Mouse (Mus musculus) CH12.LX (cell line): ENCODE measurements around the gene Hbq1b. TPM values are rescaled to one million over a fixed set of nuclear protein-coding genes. Genes with fewer than 3 reads are reported as not detected.
A peak's percentile ranks its signal among the peaks of the same experiment; 100 is the strongest.

ENCODE experiments used
- DNase-seq: peaks from one replicate; pipeline ENCODE4 v3.0.0-alpha.2; 2013; ENCODE audit errors: extremely low read depth
- H3K27ac ChIP-seq: 2 replicates; pipeline ENCODE4 v1.5.1; 2012; ENCODE audit warnings: low read depth, mild to moderate bottlenecking, control low read depth, moderate library complexity; ENCODE audit not compliant: insufficient read depth
- H3K27me3 ChIP-seq: replicated peaks from 2 replicates; pipeline ENCODE3; 2012; ENCODE audit warnings: inconsistent platforms
- H3K36me3 ChIP-seq, 2 experiments: replicated peaks in 1 of 2; 2 replicates each; pipeline versions ENCODE3 to v1.6.1; 2012; ENCODE audit warnings: inconsistent platforms in 1 of 2, low read length in 1 of 2, mild to moderate bottlenecking in 1 of 2, mixed read lengths in 1 of 2, moderate library complexity in 1 of 2; ENCODE audit not compliant: control insufficient read depth in 1 of 2, insufficient read depth in 1 of 2
- H3K4me1 ChIP-seq, 2 experiments: 2 replicates each; pipeline ENCODE4 v1.6.1; 2012; ENCODE audit warnings: inconsistent platforms in 1 of 2, moderate library complexity in 1 of 2; ENCODE audit not compliant: insufficient read depth in 2 of 2, control insufficient read depth in 1 of 2
- H3K4me2 ChIP-seq: 2 replicates; pipeline ENCODE4 v1.6.1; 2012; ENCODE audit warnings: low read depth, mild to moderate bottlenecking, control low read depth; ENCODE audit not compliant: poor library complexity, insufficient read depth, severe bottlenecking
- H3K4me3 ChIP-seq, 3 experiments: fragments of 150-350 bp in 1 of 3; sonication (generic) in 1 of 3; replicated peaks in 1 of 3; 2 replicates each; pipeline versions ENCODE3 to v1.5.1; 2011 to 2012; ENCODE audit warnings: low read depth in 2 of 3, low read length in 2 of 3, mild to moderate bottlenecking in 2 of 3, moderate library complexity in 2 of 3, control low read depth in 1 of 3, improper control_type of control experiment in 1 of 3, inconsistent platforms in 1 of 3, mixed read lengths in 1 of 3; ENCODE audit not compliant: poor library complexity in 1 of 3
- H3K79me2 ChIP-seq: replicated peaks from 2 replicates; pipeline ENCODE4 v1.6.1; 2012; ENCODE audit warnings: mild to moderate bottlenecking, moderate library complexity; ENCODE audit not compliant: control insufficient read depth, poor library complexity, insufficient read depth, severe bottlenecking; ENCODE audit errors: extremely low read depth
- H3K9ac ChIP-seq: 2 replicates; pipeline ENCODE4 v1.6.1; 2012; ENCODE audit warnings: low read depth, mild to moderate bottlenecking, control low read depth, moderate library complexity; ENCODE audit not compliant: insufficient read depth
- H3K9me3 ChIP-seq: replicated peaks from 2 replicates; pipeline ENCODE3; 2012; ENCODE audit warnings: low read length, inconsistent platforms, mixed read lengths
- ELF1 ChIP-seq: IDR thresholded peaks from 2 replicates; pipeline ENCODE4 v1.6.1; 2014; ENCODE audit warnings: low read depth, mild to moderate bottlenecking, inconsistent platforms, low read length, improper control_type of control experiment
- EP300 ChIP-seq: IDR thresholded peaks from 2 replicates; pipeline ENCODE4 v1.6.1; 2011; ENCODE audit warnings: low read length, improper control_type of control experiment
- ETS1 ChIP-seq: conservative IDR thresholded peaks from 2 replicates; pipeline ENCODE4 v1.6.1; 2012; ENCODE audit warnings: low read depth, mild to moderate bottlenecking, inconsistent platforms, low read length, improper control_type of control experiment, moderate library complexity
- GABPA ChIP-seq: IDR thresholded peaks from 2 replicates; pipeline ENCODE4 v1.6.1; 2012; ENCODE audit warnings: low read depth, low read length, improper control_type of control experiment, inconsistent platforms; ENCODE audit not compliant: insufficient replicate concordance
- HCFC1 ChIP-seq: IDR thresholded peaks from 2 replicates; pipeline ENCODE4 v1.6.1; 2012; ENCODE audit warnings: low read depth, mild to moderate bottlenecking, inconsistent platforms, low read length, improper control_type of control experiment
- JUN ChIP-seq: IDR thresholded peaks from 2 replicates; pipeline ENCODE4 v1.6.1; 2011; ENCODE audit warnings: low read depth, mild to moderate bottlenecking, low read length, improper control_type of control experiment, moderate library complexity; ENCODE audit not compliant: insufficient read depth
- JUND ChIP-seq: conservative IDR thresholded peaks from 2 replicates; pipeline ENCODE4 v1.6.1; 2011; ENCODE audit warnings: low read depth, low read length, improper control_type of control experiment
- MAFK ChIP-seq: IDR thresholded peaks from 2 replicates; pipeline ENCODE4 v1.6.1; 2011; ENCODE audit warnings: low read length, improper control_type of control experiment; ENCODE audit not compliant: insufficient replicate concordance
- MAZ ChIP-seq: IDR thresholded peaks from 2 replicates; pipeline ENCODE4 v1.6.1; 2012; ENCODE audit warnings: low read depth, mild to moderate bottlenecking, inconsistent platforms, low read length, improper control_type of control experiment, moderate library complexity
- MXI1 ChIP-seq: IDR thresholded peaks from 2 replicates; pipeline ENCODE4 v1.6.1; 2011; ENCODE audit warnings: mild to moderate bottlenecking, low read depth, low read length, improper control_type of control experiment
- NRF1 ChIP-seq: IDR thresholded peaks from 2 replicates; pipeline ENCODE4 v1.6.1; 2014; ENCODE audit warnings: low read depth, mild to moderate bottlenecking, inconsistent platforms, low read length, improper control_type of control experiment, moderate library complexity
- PAX5 ChIP-seq: IDR thresholded peaks from 2 replicates; pipeline ENCODE4 v1.6.1; 2012; ENCODE audit warnings: low read length, inconsistent platforms, mixed read lengths
- RAD21 ChIP-seq: IDR thresholded peaks from 2 replicates; pipeline ENCODE4 v1.6.1; 2011; ENCODE audit warnings: low read depth, mild to moderate bottlenecking, low read length, improper control_type of control experiment, moderate library complexity
- RCOR1 ChIP-seq: conservative IDR thresholded peaks from 2 replicates; pipeline ENCODE4 v1.6.1; 2012; ENCODE audit warnings: low read depth, mild to moderate bottlenecking, inconsistent platforms, low read length, improper control_type of control experiment
- SIN3A ChIP-seq: IDR thresholded peaks from 2 replicates; pipeline ENCODE4 v1.6.1; 2012; ENCODE audit warnings: low read length, improper control_type of control experiment, inconsistent platforms
- SMC3 ChIP-seq: IDR thresholded peaks from 2 replicates; pipeline ENCODE4 v1.6.1; 2011; ENCODE audit warnings: low read depth, low read length, improper control_type of control experiment
- TBP ChIP-seq: conservative IDR thresholded peaks from 2 replicates; pipeline ENCODE4 v1.6.1; 2011; ENCODE audit warnings: low read depth, low read length, improper control_type of control experiment
- TCF12 ChIP-seq: IDR thresholded peaks from 2 replicates; pipeline ENCODE4 v1.6.1; 2014; ENCODE audit warnings: low read depth, mild to moderate bottlenecking, inconsistent platforms, low read length, improper control_type of control experiment
- UBTF ChIP-seq: IDR thresholded peaks from 2 replicates; pipeline ENCODE4 v1.6.1; 2012; ENCODE audit warnings: low read depth, mild to moderate bottlenecking, inconsistent platforms, low read length, improper control_type of control experiment, moderate library complexity
- USF1 ChIP-seq: IDR thresholded peaks from 2 replicates; pipeline ENCODE4 v1.6.1; 2014; ENCODE audit warnings: low read depth, mild to moderate bottlenecking, inconsistent platforms, low read length, improper control_type of control experiment
- ZC3H11A ChIP-seq: IDR thresholded peaks from 2 replicates; pipeline ENCODE4 v1.6.1; 2012; ENCODE audit warnings: low read depth, mild to moderate bottlenecking, inconsistent platforms, low read length, improper control_type of control experiment
- ZMIZ1 ChIP-seq: IDR thresholded peaks from 2 replicates; pipeline ENCODE4 v1.6.1; 2012; ENCODE audit warnings: low read depth, mild to moderate bottlenecking, inconsistent platforms, low read length, improper control_type of control experiment
- ZNF384 ChIP-seq: IDR thresholded peaks from 2 replicates; pipeline ENCODE4 v1.6.1; 2012; ENCODE audit warnings: low read depth, low read length, improper control_type of control experiment, inconsistent platforms
- dilution Hi-C: fragments of 300-500 bp; cut with MboI; formaldehyde crosslinking; loops from 2 replicates; pipeline ENCODE4 v1.14.3; 2020; ENCODE audit warnings: low sequenced_read_pairs; ENCODE audit not compliant: extremely low pct_unique_long_range_greater_than_20kb, extremely low pct_ligation_motif_present
- in situ Hi-C: fragments of 300-500 bp; cut with MboI; formaldehyde crosslinking; loops from 3 replicates; pipeline ENCODE4 v1.14.3; 2019; ENCODE audit warnings: low sequenced_read_pairs, low pct_ligation_motif_present, low pct_unique_long_range_greater_than_20kb, mixed read lengths
- polyA plus RNA-seq: library from polyadenylated mRNA; unstranded; fragments of >175 nt; gene quantifications from 2 replicates; pipeline ENCODE4 v1.2.1, GENCODE M21; 2012; ENCODE audit warnings: low read depth; ENCODE audit not compliant: insufficient read length
- total RNA-seq, 2 experiments: library from RNA; depleted of rRNA; stranded (reverse); fragments of 300-350 nt in 1 of 2; fragments of >200 nt in 1 of 2; gene quantifications; 2 replicates each; pipeline ENCODE4 v1.2.3; 2012 to 2014

The Hbq1b gene
- total and polyA plus RNA-seq, 3 experiments, result not detected

DNA sequence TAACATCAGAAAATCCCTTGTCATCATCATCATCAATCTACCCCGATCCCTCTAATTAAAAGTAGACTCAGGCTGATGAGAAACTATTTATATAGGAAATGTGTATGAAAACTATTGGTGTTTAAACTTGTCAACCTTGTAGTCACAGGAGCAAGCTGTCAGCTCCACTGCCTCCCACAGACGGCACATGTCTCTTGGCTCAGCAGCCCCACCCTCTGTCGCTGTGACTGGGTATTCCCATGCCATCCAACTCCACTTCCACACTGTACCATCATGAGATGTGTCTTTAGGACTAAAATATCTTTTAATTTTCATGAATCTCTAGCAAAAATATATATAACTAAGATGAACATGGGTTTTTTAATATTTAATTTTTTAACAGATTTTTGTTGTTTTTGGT is 38.4 kb upstream of the Hbq1b start:
- peaks cover 0 to 52% of the 10 kb centered on the region in 2 experiments; a peak in 2 of 4 replicates for H3K4me1 ChIP-seq

DNA sequence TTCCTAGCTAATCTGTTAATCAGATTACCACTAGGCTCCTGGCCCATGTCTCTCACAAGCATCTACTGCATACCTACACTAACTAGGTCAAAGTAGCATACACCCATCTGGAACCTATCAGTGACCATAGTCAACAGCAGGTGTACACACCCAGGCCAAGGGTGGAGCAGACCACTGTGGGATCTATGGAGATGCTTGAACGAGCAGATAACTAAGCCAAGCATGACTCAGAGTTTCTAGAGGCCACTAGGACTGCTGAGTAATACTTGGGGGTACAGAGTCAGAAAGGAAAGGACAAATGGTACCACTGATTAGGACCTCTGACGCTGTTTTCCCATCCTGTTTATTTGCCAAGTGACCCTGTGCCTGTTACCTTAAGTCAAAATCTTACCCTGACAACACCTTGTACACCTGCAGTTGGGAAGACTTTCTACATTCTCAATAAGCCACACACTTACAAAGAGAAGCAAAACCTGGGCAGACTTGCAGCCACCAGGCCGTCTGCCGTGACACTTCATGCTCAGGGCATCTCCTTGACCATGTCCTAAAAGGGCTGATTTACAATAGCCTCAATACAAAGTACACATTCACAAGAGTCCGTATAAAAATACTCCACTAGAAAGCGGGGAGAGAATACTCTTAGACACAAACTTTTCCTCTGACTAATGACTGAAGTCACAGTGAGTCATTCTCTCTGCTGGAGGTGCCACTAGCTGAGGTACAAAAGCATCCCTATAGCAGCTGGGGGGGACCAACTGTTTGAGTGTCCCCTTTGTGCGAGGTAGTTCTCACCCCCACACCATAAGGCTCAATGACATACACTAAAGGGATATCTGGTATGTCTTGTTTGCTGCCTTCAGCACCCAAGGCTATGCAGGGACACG is 35.6 kb upstream of the Hbq1b start:
- H3K27ac ChIP-seq, result no peak overlapping the region

More for the DNA sequence above, 38.4 kb upstream of the Hbq1b start:
- Histone ChIP-seq H3K79me2 (no peaks in the 10 kb centered on the region), H3K9me3 (no peaks in the 10 kb centered on the region), H3K4me3 (no peak overlapping the region), H3K36me3 (peaks cover 67 to 97% of the 10 kb centered on the region in 2 experiments), H3K27me3 (no peaks in the 10 kb centered on the region), H3K4me2 (no peak overlapping the region), H3K27ac (no peak overlapping the region), H3K9ac (no peak overlapping the region)
- in situ Hi-C loops (no loop called here), dilution Hi-C loops (no loop called here)
- no peak for TF ChIP-seq HCFC1
- TF ChIP-seq EP300, result no peak
- no peak for TF ChIP-seq JUND
- no peak for TF ChIP-seq RAD21
- no peak for TF ChIP-seq PAX5
- no peak for TF ChIP-seq ELF1
- no peak for TF ChIP-seq JUN
- TF ChIP-seq NRF1, result no peak
- no peak for TF ChIP-seq MXI1
- TF ChIP-seq UBTF, result no peak
- no peak for TF ChIP-seq MAZ
- TF ChIP-seq ZNF384, result no peak
- TF ChIP-seq MAFK, result no peak
- TF ChIP-seq SIN3A, result no peak
- TF ChIP-seq ZC3H11A, result no peak
- no peak for TF ChIP-seq RCOR1
- no peak for TF ChIP-seq USF1
- TF ChIP-seq ZMIZ1, result no peak
- TF ChIP-seq TBP, result no peak
- TF ChIP-seq TCF12, result no peak
- no peak for DNase-seq

More for the DNA sequence above, 35.6 kb upstream of the Hbq1b start:
- dilution Hi-C loops, result no loop called here
- TF ChIP-seq EP300, result no peak
- TF ChIP-seq GABPA, result no peak
- no peak for TF ChIP-seq ZC3H11A
- no peak for TF ChIP-seq USF1
- no peak for TF ChIP-seq JUN
- 0 out of 2 replicates have a peak, but pooled peaks have one; percentile 18 for TF ChIP-seq ETS1
- no peak for TF ChIP-seq UBTF
- no peak for TF ChIP-seq RAD21
- no peak for TF ChIP-seq SMC3
- Histone ChIP-seq H3K4me1 (peaks cover 0 to 27% of the 10 kb centered on the region in 2 experiments; a peak in 2 of 4 replicates), H3K79me2 (no peaks in the 10 kb centered on the region), H3K36me3 (peaks cover 75 to 98% of the 10 kb centered on the region in 2 experiments), H3K27me3 (no peaks in the 10 kb centered on the region), H3K9ac (no peak overlapping the region), H3K9me3 (no peaks in the 10 kb centered on the region), H3K4me2 (no peak overlapping the region), H3K4me3 (no peak overlapping the region)
- DNase-seq, result no peak
- in situ Hi-C loops, result loop anchor here (5.0 kb wide), 2 partner anchors 36 to 66 kb away; partner anchors contain the start of gene Hbq1b
